Comparison of ENCODE assay signal across 8 mouse cellular contexts in the genomic region with DNA sequence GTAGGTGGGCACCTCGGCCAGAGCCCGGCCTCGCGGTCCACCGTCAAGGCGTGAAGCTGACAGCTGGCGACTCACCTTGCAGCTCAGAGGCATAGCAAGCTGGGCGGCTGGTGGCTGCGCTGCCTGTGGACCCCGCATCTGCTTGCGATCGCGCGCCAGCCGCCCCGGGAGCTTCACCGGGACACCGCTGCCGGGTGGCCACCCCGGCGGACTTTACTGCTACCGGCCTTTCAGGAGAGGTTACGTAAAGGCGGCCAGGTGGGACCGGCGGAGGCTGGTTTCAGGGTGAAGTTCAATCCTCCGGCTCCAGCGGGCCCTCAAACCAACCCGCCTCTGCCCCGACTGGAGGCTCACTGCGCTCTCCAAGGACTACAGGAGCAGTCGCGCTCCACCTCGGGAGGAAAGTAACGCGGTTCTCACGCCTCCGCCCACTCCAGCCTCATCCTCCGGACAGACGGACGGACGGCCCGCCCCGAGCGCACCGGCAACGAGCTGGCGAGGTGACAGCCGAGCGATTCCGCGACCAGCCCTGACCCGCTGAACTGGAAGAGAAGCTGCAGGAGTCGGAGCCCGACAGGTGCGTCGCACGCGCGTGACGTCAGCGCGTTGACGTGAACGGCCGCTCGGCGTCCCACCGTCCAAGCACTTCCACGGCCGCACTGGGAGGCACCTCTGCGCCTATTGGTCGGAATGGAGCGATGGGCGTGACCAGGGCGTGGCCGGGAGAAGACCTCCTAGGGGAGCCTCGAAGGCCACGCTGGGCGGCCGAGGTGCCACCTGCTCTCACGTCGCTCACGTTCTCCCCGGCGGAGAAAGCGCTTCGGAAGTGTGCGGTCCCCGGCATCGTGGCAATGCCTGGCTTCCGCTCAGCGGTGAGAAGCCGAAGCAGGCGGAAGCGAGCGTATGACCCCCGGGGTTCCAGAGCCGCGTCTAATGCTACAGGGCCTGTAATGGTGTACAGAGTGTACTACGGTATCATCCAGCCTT. TPM values are rescaled to one million over a fixed set of nuclear protein-coding genes. Genes with fewer than 3 reads are reported as not detected.
DNase-seq lines count a peak whose midpoint lies in the region; ATAC-seq and TF ChIP-seq lines count a peak whose summit lies in the region.

Clcn3 (minus strand) TSS at position 600 of the 987 bp plus-strand sequence.

- no peaks in the 10 kb centered on the region for H3K4me1 ChIP-seq in ES-Bruce4 (ENCODE audit: control insufficient read depth, insufficient read depth, low read length)
- peaks cover 21% of the 10 kb centered on the region for H3K4me1 ChIP-seq in forebrain, embryonic 13.5 days
- peaks cover 18% of the 10 kb centered on the region for H3K4me1 ChIP-seq in liver, postnatal 0 days (ENCODE audit: insufficient read depth)
- H3K4me1 ChIP-seq in neural tube, embryonic 14.5 days (ENCODE audit: control insufficient read depth, insufficient read depth, low read length): peaks cover 6% of the 10 kb centered on the region; the same call in 1 of the 2 replicates

- peak within 1 kb of the TSS; percentile 95 for H3K4me2 ChIP-seq in forebrain, embryonic 13.5 days
- H3K4me2 ChIP-seq in liver, postnatal 0 days (ENCODE audit: low read depth, low read length): peak within 1 kb of the TSS; percentile 83
- peak within 1 kb of the TSS; percentile 81 for H3K4me2 ChIP-seq in neural tube, embryonic 14.5 days (ENCODE audit: low read depth, low read length)

- peak; percentile 29; the same call in 1 of the 2 replicates for TF ChIP-seq EP300 in ES-Bruce4 (IDR thresholded peaks at IDR 0.05; ENCODE audit: insufficient read depth, low read depth, low read length)
- no peak for TF ChIP-seq EP300 in liver, postnatal 0 days (IDR thresholded peaks at IDR 0.05; ENCODE audit: low read depth)

- WGBS in forebrain, embryonic 13.5 days: under 1% methylated on average over 100 of the region's 101 CpGs
- WGBS in large intestine, adult 2 months: under 1% methylated on average over 101 of the region's 101 CpGs
- under 1% methylated on average over 95 of the region's 101 CpGs for WGBS in liver, postnatal 0 days (ENCODE audit: insufficient replicate concordance)
- WGBS in neural tube, embryonic 14.5 days: under 1% methylated on average over 101 of the region's 101 CpGs

- intact Hi-C loops in heart, postnatal 10 days (cut with DNase I): loop anchor here (2.0 kb wide), 1 partner anchor 28 kb away; no protein-coding TSS in a partner anchor

- no peak for TF ChIP-seq CTCF in ES-Bruce4 (IDR thresholded peaks at IDR 0.05; ENCODE audit: low read depth, low read length)
- TF ChIP-seq CTCF in liver, postnatal 0 days (IDR thresholded peaks at IDR 0.05; ENCODE audit: low read depth): peak; percentile 19; the same call in 1 of the 2 replicates

- ATAC-seq in cerebellum, adult (ENCODE audit: insufficient number of reproducible peaks, low FRiP score, low TSS enrichment): peak; percentile 99
- peak; percentile 100 for ATAC-seq in forebrain, embryonic 13.5 days
- ATAC-seq in liver, postnatal 0 days: peak; percentile 98
- peak; percentile 100 for ATAC-seq in neural tube, embryonic 14.5 days (ENCODE audit: low read depth)

- H3K4me3 ChIP-seq in ES-Bruce4 (ENCODE audit: low read depth, low read length): peak within 1 kb of the TSS; percentile 87
- peak within 1 kb of the TSS; percentile 73 for H3K4me3 ChIP-seq in forebrain, embryonic 13.5 days
- H3K4me3 ChIP-seq in liver, postnatal 0 days (ENCODE audit: low read depth, low read length): peak within 1 kb of the TSS; percentile 87
- peak within 1 kb of the TSS; percentile 87 for H3K4me3 ChIP-seq in neural tube, embryonic 14.5 days (ENCODE audit: low read depth, low read length)

- no peaks in the 10 kb centered on the region for H3K27me3 ChIP-seq in ES-Bruce4 (ENCODE audit: control insufficient read depth, insufficient read depth, low read length, poor library complexity, severe bottlenecking)
- H3K27me3 ChIP-seq in forebrain, embryonic 13.5 days: no peaks in the 10 kb centered on the region
- no peaks in the 10 kb centered on the region for H3K27me3 ChIP-seq in liver, postnatal 0 days (ENCODE audit: insufficient read depth, low read length)
- H3K27me3 ChIP-seq in neural tube, embryonic 14.5 days (ENCODE audit: control insufficient read depth, insufficient read depth, low read length): no peaks in the 10 kb centered on the region

- H3K36me3 ChIP-seq in ES-Bruce4 (ENCODE audit: control insufficient read depth, insufficient read depth, low read length, poor library complexity, severe bottlenecking): no peaks in the 10 kb centered on the region
- H3K36me3 ChIP-seq in forebrain, embryonic 13.5 days (ENCODE audit: poor library complexity, severe bottlenecking): no peaks in the 10 kb centered on the region
- H3K36me3 ChIP-seq in liver, postnatal 0 days (replicated peaks; ENCODE audit: insufficient read depth, low read length): no peaks in the 10 kb centered on the region
- H3K36me3 ChIP-seq in neural tube, embryonic 14.5 days (ENCODE audit: control insufficient read depth, insufficient read depth, low read length): no peaks in the 10 kb centered on the region

- peak; percentile 95 for TF ChIP-seq POLR2A in ES-Bruce4 (IDR thresholded peaks at IDR 0.05; ENCODE audit: insufficient read depth, low read length)

- H3K9ac ChIP-seq in ES-Bruce4 (ENCODE audit: low read depth, poor library complexity, severe bottlenecking): peak within 1 kb of the TSS; percentile 83
- peak within 1 kb of the TSS; percentile 88 for H3K9ac ChIP-seq in forebrain, embryonic 13.5 days
- H3K9ac ChIP-seq in liver, postnatal 0 days (replicated peaks): peak within 1 kb of the TSS; percentile 90
- H3K9ac ChIP-seq in neural tube, embryonic 14.5 days (replicated peaks; ENCODE audit: low read depth, low read length): peak within 1 kb of the TSS; percentile 78

- no peaks in the 10 kb centered on the region for H3K9me3 ChIP-seq in ES-Bruce4 (replicated peaks; ENCODE audit: control insufficient read depth, insufficient read depth, low read length, poor library complexity, severe bottlenecking)
- no peaks in the 10 kb centered on the region for H3K9me3 ChIP-seq in forebrain, embryonic 13.5 days (replicated peaks)
- no peaks in the 10 kb centered on the region for H3K9me3 ChIP-seq in liver, postnatal 0 days (ENCODE audit: low read length)
- H3K9me3 ChIP-seq in neural tube, embryonic 14.5 days (ENCODE audit: control insufficient read depth, low read length): no peaks in the 10 kb centered on the region

- H3K27ac ChIP-seq in ES-Bruce4 (ENCODE audit: insufficient read depth, low read length): peak within 1 kb of the TSS; percentile 43
- H3K27ac ChIP-seq in forebrain, embryonic 13.5 days: peak within 1 kb of the TSS; percentile 88
- peak within 1 kb of the TSS; percentile 98 for H3K27ac ChIP-seq in liver, postnatal 0 days (ENCODE audit: low read depth)
- peak within 1 kb of the TSS; percentile 86 for H3K27ac ChIP-seq in neural tube, embryonic 14.5 days (ENCODE audit: low read depth, low read length)

- DNase-seq in heart, postnatal 10 days: peak; percentile 98
- peak; percentile 96 for DNase-seq in large intestine, adult 2 months (ENCODE audit: low read depth, low spot score)
- DNase-seq in liver, postnatal 0 days: peak; percentile 100
- DNase-seq in testis, postnatal 10 days (ENCODE audit: low spot score): peak; percentile 99

RNA-seq across cellular contexts. Expression of gene Clcn3, which starts in this region (rescaled TPM):
- 75.6 and 77.9 TPM in 2 replicates for polyA plus RNA-seq in ES-Bruce4 (2011; ENCODE audit: insufficient read depth, insufficient read length, low read depth, missing spikeins)
- polyA plus RNA-seq in forebrain, embryonic 13.5 days (2015; fragmentation: Nextera tagmentation; extraction: Ambion mirVana): 48.7 and 53.2 TPM in 2 replicates
- total RNA-seq in heart, postnatal 10 days (2021): 10 to 100 TPM; 34.6 to 36.4 TPM
- 13.4 and 20.1 TPM in 2 replicates for polyA plus RNA-seq in large intestine, adult 2 months (2012; rRNA removed)
- 22.9 and 23.3 TPM in 2 replicates for polyA plus RNA-seq in liver, postnatal 0 days (2015; fragmentation: Nextera tagmentation; extraction: Ambion mirVana)
- 80.7 and 90.1 TPM in 2 replicates for polyA plus RNA-seq in neural tube, embryonic 14.5 days (2014; fragmentation: Nextera tagmentation; extraction: Ambion mirVana)

Comparison
In these comparisons a context has a peak if more than half of its experiments do, and no peak if none do; other contexts are left out.
1. Peak in every context shown above with its lines: DNase-seq, ATAC-seq, H3K4me3 ChIP-seq and H3K27ac ChIP-seq.
2. H3K27ac ChIP-seq: peak in every context shown above with its lines; median percentile 98 in liver, postnatal 0 days; 88 in forebrain, embryonic 13.5 days; 86 in neural tube, embryonic 14.5 days; 43 in ES-Bruce4.